Mouse (Mus musculus) MEL (cell line): Measurements from ENCODE around the gene Usp33.

Experiments used
- NELFE ChIP-seq: IDR thresholded peaks from 2 replicates; pipeline ENCODE4 v1.6.1; 2011; ENCODE audit warnings: low read depth, low read length, improper control_type of control experiment
- POLR2A ChIP-seq, 2 experiments: IDR thresholded peaks; 2 replicates each; pipeline ENCODE4 v1.6.1; 2011 to 2012; ENCODE audit warnings: low read length in 2 of 2, mild to moderate bottlenecking in 2 of 2, control low read depth in 1 of 2, improper control_type of control experiment in 1 of 2, low read depth in 1 of 2, moderate library complexity in 1 of 2; ENCODE audit not compliant: control insufficient read depth in 1 of 2, insufficient read depth in 1 of 2, poor library complexity in 1 of 2

GRCm38 (mm10) chr3:152400875-152401274 lies 54.6 kb downstream of the Usp33 start:
- TF ChIP-seq POLR2A (IDR thresholded peaks at IDR 0.05; ENCODE audit: control insufficient read depth in 1 of 2, insufficient read depth in 1 of 2, low read depth in 1 of 2, low read length in 2 of 2, poor library complexity in 1 of 2) (no peak), NELFE (no peak)
